Mouse (Mus musculus): ENCODE data around the gene Dmwd.
"Not testable (repeated sequence)": the region's sequence is repeated elsewhere in the genome, so short reads cannot be mapped to it uniquely, and the experiment has no call there.

Dmwd gene

GRCm38 (mm10) chr7:19075723-19076585 is at the start of gene Dmwd:
Gene Dmwd, plus strand, starts transcription at chr7:19076227.
- peak; percentile 93 for DNase-seq

- no peak for DNase-seq
These were observed 48.0 kb upstream of the Dmwd start for GRCm38 (mm10) chr7:19028067-19028466.

GRCm38 (mm10) chr7:19029084-19029653 is 46.9 kb upstream of the Dmwd start:
- peak; percentile 45 for DNase-seq

- no peak for DNase-seq
These were observed 44.4 kb upstream of the Dmwd start for GRCm38 (mm10) chr7:19031641-19032040.

GRCm38 (mm10) chr7:19044616-19045015 is 31.4 kb upstream of the Dmwd start:
- DNase-seq: no peak

- no peak for DNase-seq
These were observed 29.5 kb upstream of the Dmwd start for GRCm38 (mm10) chr7:19046286-19047069.

GRCm38 (mm10) chr7:19048006-19048527 is 28.0 kb upstream of the Dmwd start:
- no peak for DNase-seq

- no peak for DNase-seq
These were observed 26.8 kb upstream of the Dmwd start for GRCm38 (mm10) chr7:19049252-19049651.

- no peak for DNase-seq
These were observed 25.9 kb upstream of the Dmwd start for GRCm38 (mm10) chr7:19050172-19050571.

- no peak for DNase-seq
These were observed 24.9 kb upstream of the Dmwd start for GRCm38 (mm10) chr7:19051161-19051560.

GRCm38 (mm10) chr7:19052345-19053135 is 23.5 kb upstream of the Dmwd start:
- no peak for DNase-seq

GRCm38 (mm10) chr7:19053136-19053532 is 22.9 kb upstream of the Dmwd start:
- no peak for DNase-seq

- DNase-seq: peak; percentile 70
These were observed 21.8 kb upstream of the Dmwd start, which contains the start of gene Rsph6a for GRCm38 (mm10) chr7:19054047-19054776. Gene Rsph6a, plus strand, starts transcription at chr7:19054690.

- no peak for DNase-seq
These were observed 21.3 kb upstream of the Dmwd start for GRCm38 (mm10) chr7:19054777-19055076.

- DNase-seq: no peak
These were observed 20.9 kb upstream of the Dmwd start for GRCm38 (mm10) chr7:19055108-19055507.

- DNase-seq: no peak
These were observed 18.6 kb upstream of the Dmwd start for GRCm38 (mm10) chr7:19057405-19057804.

- no peak for DNase-seq
These were observed 10.1 kb upstream of the Dmwd start for GRCm38 (mm10) chr7:19065896-19066295.

GRCm38 (mm10) chr7:19067063-19067462 is 9.0 kb upstream of the Dmwd start:
- DNase-seq: no peak

GRCm38 (mm10) chr7:19067935-19068334 is 8.1 kb upstream of the Dmwd start:
- DNase-seq: no peak

- DNase-seq: peak; percentile 78
These were observed 7.3 kb upstream of the Dmwd start for GRCm38 (mm10) chr7:19068707-19069106.

GRCm38 (mm10) chr7:19069500-19069899 is 6.5 kb upstream of the Dmwd start:
- no peak for DNase-seq

- not testable (repeated sequence) for DNase-seq
These were observed 5.0 kb upstream of the Dmwd start for GRCm38 (mm10) chr7:19071024-19071423.
